Mouse (Mus musculus): Measurements from ENCODE around the gene Dusp8.
"Not testable (repeated sequence)": the region's sequence is repeated elsewhere in the genome, so short reads cannot be mapped to it uniquely, and the experiment has no call there.

The Dusp8 gene

GRCm38 (mm10) chr7:142095183-142095931 is at the start of gene Dusp8:
TSS of gene Dusp8 (minus strand) at chr7:142095843.
- in situ Hi-C loops (cut with MboI, MseI), result loop anchor here (5.0 kb wide), 1 partner anchor 33 kb away; the partner anchor contains the start of gene Mob2

- in situ Hi-C loops (cut with MboI, MseI), result no loop called here
These were observed 48.9 kb upstream of the Dusp8 start, which contains the start of gene Gm45337 for GRCm38 (mm10) chr7:142144507-142144906. TSS of gene Gm45337 (minus strand) at chr7:142144607.

DNA sequence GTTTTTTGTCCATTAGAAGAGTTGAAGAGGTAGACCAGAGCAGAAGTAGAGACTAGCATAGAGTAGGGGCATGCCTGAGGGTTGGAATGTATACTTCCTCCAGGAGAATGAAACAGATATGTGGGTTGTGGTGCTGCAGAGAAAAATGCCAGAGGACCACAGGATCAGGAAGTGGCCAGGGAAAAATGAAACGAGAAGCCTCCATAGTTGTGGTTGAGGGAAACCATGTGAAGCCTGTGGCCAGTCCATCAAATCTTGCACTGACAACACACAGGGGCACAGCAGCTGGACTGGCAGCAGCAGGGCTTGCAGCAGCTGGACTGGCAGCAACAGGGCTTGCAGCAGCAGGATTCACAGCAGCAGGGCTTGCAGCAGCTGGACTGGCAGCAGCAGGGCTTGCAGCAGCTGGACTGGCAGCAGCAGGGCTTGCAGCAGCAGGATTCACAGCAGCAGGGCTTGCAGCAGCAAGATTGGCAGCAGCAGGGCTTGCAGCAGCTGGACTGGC is 47.9 kb upstream of the Dusp8 start:
- in situ Hi-C loops (cut with MboI, MseI), result not testable (repeated sequence)

- in situ Hi-C loops (cut with MboI, MseI), result no loop called here
These were observed 45.1 kb upstream of the Dusp8 start for GRCm38 (mm10) chr7:142140696-142141095.

DNA sequence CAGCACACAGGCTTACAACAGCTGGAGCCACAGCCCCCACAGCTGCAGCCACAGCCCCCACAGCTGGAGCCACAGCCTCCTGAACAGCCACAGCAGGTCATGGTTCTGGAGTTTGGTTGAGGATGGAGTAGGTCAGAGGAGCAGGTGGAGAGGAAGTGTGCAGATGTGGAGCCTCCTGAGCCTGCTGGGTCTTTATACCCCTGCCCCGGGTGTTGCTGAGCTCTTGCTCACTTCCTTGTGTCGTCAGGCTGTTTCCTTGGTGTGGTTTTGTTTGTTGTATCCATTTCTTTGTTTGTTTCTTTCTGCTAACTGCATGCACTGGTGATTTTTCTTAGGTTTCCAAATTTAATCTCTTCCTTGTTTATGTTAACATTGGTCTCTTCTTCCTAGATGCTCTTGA is 40.3 kb upstream of the Dusp8 start, which contains the start of gene Gm39115:
Gene Gm39115, minus strand, starts transcription at position 101 of the 400 bp plus-strand sequence.
- in situ Hi-C loops (cut with MboI, MseI), result not testable (repeated sequence)

GRCm38 (mm10) chr7:142134206-142134995 is 38.8 kb upstream of the Dusp8 start:
- in situ Hi-C loops (cut with MboI, MseI), result no loop called here

- in situ Hi-C loops (cut with MboI, MseI), result no loop called here
These were observed 33.2 kb upstream of the Dusp8 start for GRCm38 (mm10) chr7:142128843-142129242.

DNA sequence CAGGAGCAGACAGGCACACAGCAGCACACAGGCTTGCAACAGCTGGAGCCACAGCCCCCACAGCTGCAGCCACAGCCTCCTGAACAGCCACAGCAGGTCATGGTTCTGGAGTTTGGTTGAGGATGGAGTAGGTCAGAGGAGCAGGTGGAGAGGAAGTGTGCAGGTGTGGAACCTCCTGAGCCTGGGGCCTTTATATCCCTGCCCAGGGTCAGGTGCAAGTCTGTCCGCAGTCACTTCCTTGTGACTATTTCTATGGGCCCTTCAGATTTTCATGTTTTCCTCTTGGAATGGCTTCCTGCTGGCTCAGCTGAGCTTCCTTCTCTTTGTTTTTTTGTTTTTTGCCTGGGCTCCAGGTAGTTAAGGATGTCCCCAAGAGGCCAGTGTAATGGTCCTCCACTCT is 25.0 kb upstream of the Dusp8 start, which contains the start of gene Gm45618:
Gene Gm45618, minus strand, starts transcription at position 101 of the 400 bp plus-strand sequence.
- in situ Hi-C loops (cut with MboI, MseI), result not testable (repeated sequence)

- in situ Hi-C loops (cut with MboI, MseI), result no loop called here
These were observed 24.0 kb upstream of the Dusp8 start for GRCm38 (mm10) chr7:142119632-142120031.

GRCm38 (mm10) chr7:142104747-142105146 is 9.1 kb upstream of the Dusp8 start:
- in situ Hi-C loops (cut with MboI, MseI), result no loop called here

DNA sequence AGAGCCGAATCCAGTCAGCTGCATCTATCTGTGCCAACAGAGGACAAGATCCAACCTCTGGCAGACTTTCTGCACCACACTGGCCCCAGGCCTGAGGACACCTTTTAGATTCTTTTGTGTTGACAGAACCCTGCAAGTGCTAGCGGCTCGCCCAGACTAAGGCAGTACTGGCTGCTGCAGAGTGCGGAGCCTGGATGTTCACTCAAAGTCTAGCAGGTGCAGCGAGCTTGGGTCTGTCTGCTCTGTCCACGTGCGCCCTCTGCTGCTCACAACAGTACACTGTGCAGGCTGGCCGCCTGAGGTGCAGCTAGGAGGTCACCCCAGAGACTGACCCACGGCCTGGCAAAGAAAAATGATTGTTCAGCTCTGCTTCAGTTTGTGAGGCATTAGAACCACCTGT is 2.1 kb upstream of the Dusp8 start:
- in situ Hi-C loops (cut with MboI, MseI), result loop anchor here (5.0 kb wide), 1 partner anchor 35 kb away; the partner anchor contains the start of gene Mob2

GRCm38 (mm10) chr7:142096701-142097100 is 1.1 kb upstream of the Dusp8 start:
- in situ Hi-C loops (cut with MboI, MseI), result loop anchor here (5.0 kb wide), 1 partner anchor 34 kb away; the partner anchor contains the start of gene Mob2

- in situ Hi-C loops (cut with MboI, MseI), result loop anchor here (5.0 kb wide), 1 partner anchor 32 kb away; the partner anchor contains the start of gene Mob2
These were observed 1.1 kb downstream of the Dusp8 start for GRCm38 (mm10) chr7:142094301-142095143.

DNA sequence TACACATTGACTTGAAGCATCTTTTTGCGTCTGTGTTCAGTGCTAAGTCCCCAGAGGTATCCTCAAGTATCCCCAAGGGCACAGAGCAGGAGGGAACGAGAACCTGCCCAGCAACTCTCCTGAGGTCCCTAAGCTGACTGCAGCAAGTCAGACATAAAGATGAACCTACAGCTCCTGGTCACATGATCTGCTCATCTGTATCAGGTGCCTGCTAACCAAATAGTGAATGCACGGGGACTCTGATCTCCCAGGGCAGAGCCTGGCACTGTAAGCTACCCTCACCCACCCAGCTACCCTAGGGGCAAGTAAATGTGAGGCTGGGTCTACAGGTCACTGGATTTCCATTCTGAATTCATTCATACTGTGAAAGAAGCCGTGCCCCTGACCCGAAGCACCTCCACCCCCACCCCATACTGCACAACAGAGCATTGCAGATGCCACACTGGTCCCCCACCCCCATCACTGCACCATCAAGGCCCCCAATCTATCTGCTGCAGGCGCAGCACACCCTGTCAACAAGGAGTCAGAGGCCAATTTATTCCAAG is 1.9 kb downstream of the Dusp8 start:
- in situ Hi-C loops (cut with MboI, MseI), result no loop called here

- in situ Hi-C loops (cut with MboI, MseI), result no loop called here
These were observed 2.7 kb downstream of the Dusp8 start for GRCm38 (mm10) chr7:142092991-142093390.

DNA sequence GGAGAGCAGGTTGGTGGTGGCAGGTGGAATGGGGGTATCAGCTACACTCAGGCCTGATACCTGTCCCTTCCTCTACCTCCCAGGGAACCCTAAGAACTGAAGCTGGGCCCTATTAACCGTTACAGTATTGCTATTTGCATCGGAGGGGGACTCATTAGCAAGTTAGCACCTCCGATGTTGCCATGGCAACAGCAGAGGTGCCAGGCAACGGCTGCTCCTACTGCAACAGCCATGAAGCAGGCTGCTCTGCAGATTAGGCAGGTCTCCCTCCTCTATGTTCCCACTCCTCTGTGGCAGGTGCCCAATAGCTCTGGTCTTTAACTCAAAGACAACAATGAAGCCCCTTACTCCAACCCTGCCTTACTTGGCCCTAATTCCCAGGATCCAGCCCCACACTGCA is 3.8 kb downstream of the Dusp8 start:
- in situ Hi-C loops (cut with MboI, MseI), result no loop called here

DNA sequence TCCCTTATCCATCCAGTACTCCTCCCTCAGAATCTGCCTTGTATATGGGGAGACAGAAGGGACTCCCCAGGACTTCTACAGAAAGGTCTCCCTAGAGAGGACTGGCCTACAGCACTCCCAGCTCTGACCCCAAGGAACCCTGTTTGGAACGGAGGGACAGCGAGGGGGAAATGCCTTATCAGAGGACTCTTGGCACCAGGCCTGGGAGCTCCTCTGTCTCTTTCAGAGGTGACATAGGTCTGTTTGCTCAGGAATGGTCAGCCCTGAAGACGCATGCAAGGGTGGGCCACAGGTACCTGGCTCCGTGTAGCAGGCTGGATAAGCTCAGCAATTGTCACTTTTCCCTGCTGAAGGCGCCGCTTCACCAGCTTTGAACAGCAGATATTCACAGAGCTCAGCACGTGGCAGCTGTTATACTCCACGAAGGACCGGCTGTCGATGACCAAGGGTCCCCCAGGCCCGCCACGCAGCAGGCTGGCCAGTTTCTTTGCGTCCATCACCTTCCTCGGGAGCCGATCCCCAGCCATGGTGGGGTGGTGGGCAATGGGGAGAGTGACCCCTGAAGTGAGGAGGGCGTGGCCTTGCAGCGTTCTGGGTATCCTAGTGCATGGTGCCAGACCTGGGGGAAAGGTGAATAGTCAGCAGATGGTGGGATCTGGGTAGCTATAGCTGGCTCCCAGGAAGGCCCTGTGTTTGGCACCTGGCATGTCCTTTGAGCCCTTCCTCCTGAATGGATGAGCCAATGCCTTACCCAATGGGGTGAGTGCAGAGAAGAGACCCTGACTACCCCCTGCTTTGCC is 5.8 kb downstream of the Dusp8 start:
- in situ Hi-C loops (cut with MboI, MseI), result no loop called here

DNA sequence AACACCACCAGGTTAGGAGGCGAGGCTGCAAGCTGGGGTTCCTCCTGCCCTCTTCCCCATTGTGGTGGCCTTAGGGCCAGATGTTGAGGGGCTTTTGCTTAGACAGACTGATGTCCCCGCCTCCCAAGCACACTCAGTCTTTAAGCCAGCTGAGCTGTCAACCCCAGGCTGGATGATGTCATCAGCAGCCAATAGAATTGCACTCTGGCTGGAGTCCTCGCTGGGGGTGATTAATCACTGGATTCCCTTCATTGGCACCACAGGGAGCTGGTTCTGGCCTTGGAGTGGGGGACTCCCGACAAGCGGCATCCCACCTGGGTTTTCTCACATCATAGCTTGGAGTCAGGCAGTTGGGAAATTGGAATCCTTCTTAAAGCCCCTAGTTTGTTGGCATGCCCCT is 6.8 kb downstream of the Dusp8 start:
- in situ Hi-C loops (cut with MboI, MseI), result no loop called here

- in situ Hi-C loops (cut with MboI, MseI), result no loop called here
These were observed 8.5 kb downstream of the Dusp8 start for GRCm38 (mm10) chr7:142087069-142087652.

Data from regulatory T cell (primary cell).